Mouse (Mus musculus) lung, embryonic 14.5 days (tissue): Measurements from ENCODE around the gene Dnajc13. TPM values are rescaled to one million over a fixed set of nuclear protein-coding genes. Genes with fewer than 3 reads are reported as not detected.
A peak's percentile ranks its signal among the peaks of the same experiment; 100 is the strongest.

Experiments
- ATAC-seq: fragments of 200-750 bp; cut with Nextera tagmentation; 2 replicates; pipeline ENCODE4 v1.8.0; 2017; ENCODE audit warnings: mild to moderate bottlenecking, moderate TSS enrichment, moderate library complexity; ENCODE audit not compliant: insufficient read depth
- DNase-seq: peaks from one replicate; pipeline ENCODE4 v3.0.0-alpha.2; 2015
- H3K27ac ChIP-seq: fragments of 300-500 bp; sonication (generic); 2 replicates; pipeline ENCODE4 v1.5.1; 2014; ENCODE audit warnings: low read depth, mild to moderate bottlenecking, moderate library complexity
- H3K27me3 ChIP-seq: fragments of 300-500 bp; sonication (generic); 2 replicates; pipeline ENCODE4 v1.6.1; 2014; ENCODE audit warnings: low read length, control low read depth; ENCODE audit not compliant: insufficient read depth
- H3K36me3 ChIP-seq: fragments of 300-500 bp; sonication (generic); 2 replicates; pipeline ENCODE4 v1.6.1; 2014; ENCODE audit warnings: control low read depth; ENCODE audit not compliant: insufficient read depth
- H3K4me1 ChIP-seq: fragments of 300-500 bp; sonication (generic); 2 replicates; pipeline ENCODE4 v1.6.1; 2014; ENCODE audit warnings: antibody characterized with exemption, control low read depth; ENCODE audit not compliant: insufficient read depth
- H3K4me2 ChIP-seq: fragments of 300-500 bp; sonication (generic); 2 replicates; pipeline ENCODE4 v1.6.1; 2014; ENCODE audit warnings: mild to moderate bottlenecking
- H3K4me3 ChIP-seq: fragments of 300-500 bp; sonication (generic); 2 replicates; pipeline ENCODE4 v1.5.1; 2014; ENCODE audit warnings: low read depth, low read length
- H3K9ac ChIP-seq: fragments of 300-500 bp; sonication (generic); 2 replicates; pipeline ENCODE4 v1.6.1; 2014
- H3K9me3 ChIP-seq: fragments of 300-500 bp; sonication (generic); 2 replicates; pipeline ENCODE4 v1.6.1; 2016; ENCODE audit warnings: low read depth, low read length, control low read depth
- CTCF ChIP-seq: IDR thresholded peaks from 2 replicates; pipeline ENCODE4 v1.5.1; 2016; ENCODE audit warnings: antibody characterized with exemption, low read depth
- WGBS: fragments of 180-500 bp; shearing (Covaris S2); extraction: QIAGEN DNeasy Blood & Tissue Kit; methylation state at CpG from one replicate; pipeline ENCODE4 v1.1.7; 2014; 5-methylcytosine and 5-hydroxymethylcytosine counted together
- polyA plus RNA-seq: library from polyadenylated mRNA; unstranded; fragments of >200 nt; fragmentation: Nextera tagmentation; extraction: Ambion mirVana; gene quantifications from 2 replicates; pipeline ENCODE4 v1.2.1, GENCODE M21; 2014

The Dnajc13 gene
- polyA plus RNA-seq, 1 experiment from 2014 or later = 25.0 TPM

DNA sequence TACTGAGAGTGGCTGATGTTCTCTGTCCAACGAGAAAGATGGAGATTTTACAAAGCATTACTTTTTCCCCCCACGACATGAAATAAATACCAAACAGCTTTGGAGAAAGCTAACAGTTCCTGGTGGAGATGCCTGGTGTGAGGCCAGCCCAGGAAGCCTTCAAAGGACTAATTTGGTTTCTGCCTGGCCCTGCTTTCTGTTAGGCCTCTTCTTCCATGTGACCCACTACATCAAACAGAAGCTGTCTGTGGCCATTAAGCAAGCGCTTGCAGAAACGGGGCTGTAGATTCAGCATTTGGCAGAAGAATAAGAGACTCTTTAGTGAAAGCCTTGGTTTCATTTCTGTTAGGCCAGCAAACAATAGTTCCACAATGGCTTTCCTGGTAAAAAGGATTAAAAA is 8.9 kb upstream of the Dnajc13 start:
- Histone ChIP-seq H3K4me2 (no peak overlapping the region), H3K9me3 (no peaks in the 10 kb centered on the region), H3K4me3 (no peak overlapping the region), H3K27ac (no peak overlapping the region), H3K36me3 (no peaks in the 10 kb centered on the region), H3K27me3 (no peaks in the 10 kb centered on the region), H3K9ac (no peak overlapping the region), H3K4me1 (no peaks in the 10 kb centered on the region)
- no peak for ATAC-seq
- DNase-seq = no peak
- TF ChIP-seq CTCF = no peak
- WGBS = 63% methylated on average over 4 of the region's 4 CpGs

DNA sequence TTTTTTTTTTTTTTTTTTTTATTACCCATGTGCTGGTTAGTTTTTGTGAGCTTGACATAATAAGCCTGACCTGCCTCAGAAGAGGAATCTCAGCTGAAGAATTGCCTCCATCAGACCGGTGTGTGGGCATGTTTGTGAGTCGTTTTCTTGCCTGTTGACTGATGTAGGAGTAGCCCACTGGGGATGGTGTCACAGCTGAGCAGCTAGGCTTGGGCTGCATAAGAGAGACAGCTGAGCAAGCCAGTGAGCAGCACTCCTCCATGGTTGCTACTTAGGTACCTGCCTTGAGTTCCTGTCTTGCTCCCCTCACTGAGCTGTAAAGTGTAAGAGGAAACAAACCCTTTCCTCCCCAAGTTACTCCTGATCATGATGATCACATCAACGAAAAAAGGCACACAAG is 7.2 kb upstream of the Dnajc13 start:
- no peak for TF ChIP-seq CTCF
- Histone ChIP-seq H3K27ac (no peak overlapping the region), H3K4me2 (no peak overlapping the region), H3K27me3 (no peaks in the 10 kb centered on the region), H3K9ac (no peak overlapping the region), H3K4me1 (no peaks in the 10 kb centered on the region), H3K9me3 (no peaks in the 10 kb centered on the region), H3K4me3 (no peak overlapping the region), H3K36me3 (no peaks in the 10 kb centered on the region)
- 70% methylated on average over 3 of the region's 3 CpGs for WGBS
- DNase-seq = no peak
- ATAC-seq = no peak

DNA sequence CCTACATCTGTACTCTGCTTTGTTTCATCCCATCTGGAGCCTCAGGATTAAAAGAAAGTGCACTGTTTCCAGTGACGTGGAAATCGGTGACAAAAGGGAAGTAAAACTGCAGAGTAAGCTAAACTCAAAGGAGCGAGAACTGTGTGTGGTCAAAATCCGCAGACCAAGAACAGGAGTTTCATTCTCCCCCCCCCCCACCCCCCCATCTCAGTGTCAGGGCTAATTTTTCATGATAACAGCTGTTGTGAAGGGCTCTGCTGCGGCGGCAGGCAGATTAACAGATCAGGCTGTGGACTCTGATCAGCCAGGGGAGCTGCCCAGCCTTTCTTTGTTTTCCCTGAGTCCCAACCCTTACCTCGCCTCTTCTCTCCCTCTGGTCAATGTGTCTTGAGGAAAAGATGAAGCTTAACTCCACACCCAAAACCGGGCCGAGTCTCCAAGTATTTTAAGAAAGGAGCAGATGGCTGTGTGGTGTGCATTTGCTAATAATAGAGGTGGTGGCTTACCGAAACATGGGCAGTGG is 6.7 kb upstream of the Dnajc13 start:
- Histone ChIP-seq H3K9ac (no peak overlapping the region), H3K36me3 (no peaks in the 10 kb centered on the region), H3K4me3 (no peak overlapping the region), H3K27me3 (no peaks in the 10 kb centered on the region), H3K4me1 (no peaks in the 10 kb centered on the region), H3K4me2 (no peak overlapping the region), H3K27ac (no peak overlapping the region), H3K9me3 (no peaks in the 10 kb centered on the region)
- ATAC-seq = no peak
- WGBS = 34% methylated on average over 10 of the region's 10 CpGs
- peak; percentile 19 for DNase-seq
- no peak for TF ChIP-seq CTCF

DNA sequence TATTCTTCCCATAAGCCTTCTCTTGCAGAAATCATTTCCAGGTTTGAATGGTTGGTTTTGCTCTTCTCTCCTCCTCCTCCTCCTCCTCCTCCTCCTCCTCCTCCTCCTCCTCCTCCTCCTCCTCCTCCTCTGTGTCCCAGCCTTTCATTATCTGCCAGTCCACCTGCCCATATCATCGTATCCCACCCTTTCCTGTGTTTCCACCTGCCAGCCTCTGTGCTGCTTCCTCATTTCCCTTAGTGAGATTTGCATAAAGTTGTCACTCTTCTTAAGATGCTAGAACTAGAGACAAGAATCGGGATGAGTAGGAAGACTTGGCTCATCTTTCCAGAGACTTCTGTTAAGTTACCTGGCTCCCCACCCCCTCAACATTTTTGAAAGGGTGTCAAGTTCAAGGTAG is 1.8 kb upstream of the Dnajc13 start:
- no peak for ATAC-seq
- 77% methylated on average over 2 of the region's 2 CpGs for WGBS

DNA sequence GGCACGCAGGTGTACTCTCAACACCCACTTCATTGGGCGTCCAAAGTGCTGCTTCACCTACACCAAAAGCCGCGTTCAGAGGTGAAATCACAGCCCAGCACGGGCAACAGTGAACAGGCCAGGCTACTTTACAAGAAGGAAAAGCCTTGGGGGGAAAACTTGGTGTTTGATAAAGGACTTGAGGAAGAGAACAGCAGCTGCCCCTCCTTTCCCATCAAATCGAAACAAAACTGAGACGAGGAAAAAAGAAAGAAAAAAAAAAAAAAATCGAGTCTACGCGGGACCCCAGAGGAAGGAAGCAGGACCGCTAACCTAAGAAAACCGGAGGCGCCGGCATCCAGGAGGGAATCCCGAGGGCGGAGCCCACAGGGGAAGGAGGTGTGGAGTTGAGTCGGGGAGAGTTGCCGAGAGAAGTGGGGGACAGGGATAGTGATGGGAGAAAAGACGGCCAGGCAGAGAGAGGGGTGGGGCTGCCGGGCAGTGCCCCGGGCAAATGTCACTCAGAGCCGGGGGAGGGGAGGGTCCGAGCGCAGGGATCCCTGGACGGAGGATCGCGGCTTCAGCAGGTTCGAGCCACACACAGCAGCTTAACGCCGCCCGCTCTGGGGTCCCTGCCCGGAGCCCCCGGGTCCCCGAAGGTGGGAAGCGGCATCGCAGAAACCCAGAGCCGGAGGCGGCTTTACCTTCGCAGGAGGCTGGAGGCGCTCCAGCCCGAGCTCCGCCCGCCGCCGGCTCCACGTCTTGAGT is 541 bp downstream of the Dnajc13 start:
- ATAC-seq = peak; percentile 72

More for the DNA sequence above, 1.8 kb upstream of the Dnajc13 start:
- DNase-seq = no peak
- no peak for TF ChIP-seq CTCF
- no peaks in the 10 kb centered on the region for H3K9me3 ChIP-seq
- H3K4me2 ChIP-seq = no peak overlapping the region
- no peak overlapping the region for H3K9ac ChIP-seq
- no peak overlapping the region for H3K27ac ChIP-seq
- no peaks in the 10 kb centered on the region for H3K27me3 ChIP-seq
- H3K36me3 ChIP-seq = no peaks in the 10 kb centered on the region
- peaks cover 11% of the 10 kb centered on the region; the same call in 1 of the 2 replicates for H3K4me1 ChIP-seq
- H3K4me3 ChIP-seq = no peak overlapping the region

DNA sequence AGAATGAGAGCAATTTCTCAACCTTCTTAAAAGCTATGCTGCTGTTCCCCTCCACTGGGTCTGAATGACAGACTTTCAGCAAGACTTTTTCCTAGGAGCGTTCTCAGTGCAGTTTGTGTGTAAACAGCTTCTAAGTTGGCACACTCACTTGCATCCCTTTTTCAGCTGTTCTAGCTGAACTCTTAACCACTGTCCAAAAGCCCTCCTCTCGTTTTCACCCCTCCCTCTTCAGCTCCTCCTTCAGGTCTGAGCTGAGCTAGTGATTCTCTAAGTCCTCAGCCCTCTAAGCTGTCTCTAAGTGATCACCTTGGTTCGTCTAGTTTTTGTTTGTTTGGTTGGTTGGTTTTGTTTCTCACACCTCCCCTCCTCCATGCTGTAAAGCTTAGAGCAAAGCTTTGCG is 2.4 kb downstream of the Dnajc13 start:
- no peak overlapping the region for H3K4me3 ChIP-seq
- no peak overlapping the region for H3K27ac ChIP-seq
- H3K27me3 ChIP-seq = no peaks in the 10 kb centered on the region
- ATAC-seq (no peak), DNase-seq (no peak)
- no peaks in the 10 kb centered on the region for H3K9me3 ChIP-seq
- WGBS = 47% methylated on average over 4 of the region's 4 CpGs
- H3K9ac ChIP-seq = no peak overlapping the region
- peaks cover 11% of the 10 kb centered on the region; the same call in 1 of the 2 replicates for H3K4me1 ChIP-seq
- TF ChIP-seq CTCF = no peak
- H3K36me3 ChIP-seq = no peaks in the 10 kb centered on the region
- no peak overlapping the region for H3K4me2 ChIP-seq

More for the DNA sequence above, 541 bp downstream of the Dnajc13 start:
- under 1% methylated on average over 45 of the region's 46 CpGs for WGBS
- no peak for TF ChIP-seq CTCF
- DNase-seq = peak; percentile 54
- Histone ChIP-seq H3K36me3 (no peaks in the 10 kb centered on the region), H3K9ac (peak overlapping the region; percentile 83), H3K27ac (peak overlapping the region; percentile 84), H3K9me3 (no peaks in the 10 kb centered on the region), H3K4me1 (peaks cover 11% of the 10 kb centered on the region; the same call in 1 of the 2 replicates), H3K4me3 (peak overlapping the region; percentile 97), H3K4me2 (peak overlapping the region; percentile 95), H3K27me3 (no peaks in the 10 kb centered on the region)

DNA sequence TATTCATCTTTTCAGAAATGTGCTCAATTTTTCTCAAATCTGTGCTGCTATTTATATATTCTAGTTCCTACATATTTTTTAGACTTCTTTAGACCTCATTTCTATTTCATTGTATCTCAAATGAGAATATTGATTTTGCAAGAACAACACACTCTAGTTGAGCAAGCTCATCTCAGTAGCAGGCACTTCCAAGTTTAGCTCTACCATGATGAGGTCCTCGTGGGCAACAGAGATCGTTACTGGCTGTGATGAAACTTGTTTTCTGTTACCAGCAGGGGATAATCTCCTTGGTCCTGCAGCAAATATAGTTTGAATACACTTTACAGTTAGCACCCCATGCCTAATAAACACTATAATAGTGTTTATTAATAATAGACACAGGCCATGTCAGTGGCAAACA is 6.6 kb downstream of the Dnajc13 start:
- Histone ChIP-seq H3K4me1 (peaks cover 2% of the 10 kb centered on the region; the same call in 1 of the 2 replicates), H3K9ac (no peak overlapping the region), H3K27ac (no peak overlapping the region), H3K27me3 (no peaks in the 10 kb centered on the region), H3K36me3 (no peaks in the 10 kb centered on the region), H3K9me3 (no peaks in the 10 kb centered on the region), H3K4me3 (no peak overlapping the region), H3K4me2 (no peak overlapping the region)
- DNase-seq (no peak), ATAC-seq (no peak)
- no peak for TF ChIP-seq CTCF
- WGBS = 74% methylated on average over 2 of the region's 2 CpGs
